Mouse (Mus musculus): ENCODE measurements around the gene Rnf115.

GRCm38 (mm10) chr3:96821581-96821980 is 94.1 kb downstream of the Rnf115 start:
- no peak for TF ChIP-seq CTCF (IDR thresholded peaks at IDR 0.05)
- no peak for TF ChIP-seq POLR2A (IDR thresholded peaks at IDR 0.05; ENCODE audit: insufficient read depth, low read depth, low read length)
- no peak for TF ChIP-seq EP300 (IDR thresholded peaks at IDR 0.05; ENCODE audit: insufficient read depth, low read depth, low read length)

Data from heart, adult 2 months (tissue).